Mouse (Mus musculus) cerebellum, adult 2 months (tissue): ENCODE results near the gene Krt75. TPM values are rescaled to one million over a fixed set of nuclear protein-coding genes. Genes with fewer than 3 reads are reported as not detected.
A peak's percentile ranks its signal among the peaks of the same experiment; 100 is the strongest.

Source experiments
- DNase-seq, 2 experiments: peaks; one replicate each; pipeline ENCODE4 v3.0.0; 2021
- H3K27ac ChIP-seq: fragments of 200-500 bp; 2 replicates; pipeline ENCODE4 v1.5.1; 2012; ENCODE audit warnings: low read length, control low read depth, inconsistent platforms; ENCODE audit not compliant: insufficient read depth
- H3K27me3 ChIP-seq: fragments of 200-500 bp; 2 replicates; pipeline ENCODE4 v1.6.1; 2012; ENCODE audit warnings: inconsistent platforms, mild to moderate bottlenecking, low read length, moderate library complexity; ENCODE audit not compliant: control insufficient read depth, insufficient read depth
- H3K4me1 ChIP-seq: fragments of 200-500 bp; 2 replicates; pipeline ENCODE4 v1.6.1; 2011; ENCODE audit warnings: low read length; ENCODE audit not compliant: control insufficient read depth, insufficient read depth
- H3K4me3 ChIP-seq: fragments of 200-500 bp; replicated peaks from 2 replicates; pipeline ENCODE3; 2011; ENCODE audit warnings: mild to moderate bottlenecking, low read depth, low read length, control low read depth; ENCODE audit not compliant: insufficient read depth
- CTCF ChIP-seq: fragments of 200-500 bp; IDR thresholded peaks from 2 replicates; pipeline ENCODE4 v1.5.1; 2011; ENCODE audit warnings: low read depth, mild to moderate bottlenecking, control low read depth, low read length, moderate library complexity, borderline replicate concordance; ENCODE audit not compliant: insufficient read depth
- POLR2A ChIP-seq: fragments of 200-500 bp; IDR thresholded peaks from 2 replicates; pipeline ENCODE4 v1.6.1; 2011; ENCODE audit warnings: low read length, control low read depth, borderline replicate concordance; ENCODE audit not compliant: insufficient read depth
- WGBS: fragments of 180-500 bp; shearing (Covaris S2); methylation state at CpG from one replicate; pipeline ENCODE4 v1.1.7; 2018; 5-methylcytosine and 5-hydroxymethylcytosine counted together
- polyA plus RNA-seq: library from polyadenylated mRNA; depleted of rRNA; stranded (reverse); fragments of >200 nt; gene quantifications from 2 replicates; pipeline ENCODE4 v1.2.3, GENCODE M21; 2012; rRNA removed

Gene Krt75
- polyA plus RNA-seq, result not detected in 2 replicates

DNA sequence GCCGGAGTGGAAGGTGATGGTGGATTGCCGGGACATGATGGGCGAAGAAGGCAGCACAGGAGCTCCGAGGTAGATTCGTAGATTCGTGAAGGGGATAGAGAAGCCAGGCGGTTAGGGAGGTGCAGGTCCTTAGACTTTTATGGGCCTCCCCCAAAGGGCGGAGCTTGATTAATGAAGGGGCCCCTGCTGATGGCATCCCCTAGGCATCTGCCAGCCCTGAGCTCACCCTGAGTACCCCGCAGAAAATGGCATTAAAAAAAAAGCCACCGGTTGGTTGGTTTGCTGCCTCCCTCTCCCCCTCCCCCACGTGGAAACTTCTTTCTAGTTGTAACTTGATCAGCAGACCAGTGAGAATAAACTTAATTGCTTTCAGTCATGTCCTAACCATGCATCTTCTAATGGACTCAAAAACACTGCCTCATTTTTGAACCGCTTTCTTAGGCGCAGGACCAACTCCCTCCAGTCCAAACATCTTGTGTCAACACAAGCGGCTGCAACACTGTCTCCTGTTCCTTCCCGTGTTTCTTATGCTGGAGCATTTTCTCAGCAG, at the start of gene Krt75:
TSS of gene Krt75 (minus strand) at position 109 of the 550 bp plus-strand sequence.
- WGBS, result 78% methylated on average over 15 of the region's 15 CpGs
- H3K4me1 ChIP-seq, result no peaks in the 10 kb centered on the region
- no peak within 1 kb of the TSS for H3K4me3 ChIP-seq
- no peak for DNase-seq
- H3K27me3 ChIP-seq, result no peaks in the 10 kb centered on the region; the same call in 1 of the 2 replicates
- no peak within 1 kb of the TSS for H3K27ac ChIP-seq
- TF ChIP-seq CTCF, result no peak
- TF ChIP-seq POLR2A, result no peak

DNA sequence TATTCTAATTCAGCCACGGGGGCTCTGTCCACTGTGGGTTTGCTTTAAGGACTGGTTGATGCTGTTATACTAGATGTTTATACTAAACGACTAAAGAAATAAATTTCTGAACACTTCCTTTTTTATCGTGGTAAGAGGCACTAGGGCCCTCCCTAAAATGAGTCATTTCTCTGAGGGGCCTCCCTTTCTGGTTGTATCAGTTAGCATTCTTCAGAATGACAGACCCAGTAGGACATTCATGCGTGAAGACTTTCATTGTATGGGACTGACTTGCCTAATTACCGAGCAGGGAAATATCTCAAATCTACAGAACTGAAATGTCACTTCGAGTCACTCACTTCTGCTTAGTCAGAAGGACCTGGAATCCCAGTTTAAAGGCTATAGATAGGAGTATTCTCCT, 25.4 kb upstream of the Krt75 start:
- WGBS, result 30% methylated on average over 6 of the region's 6 CpGs
- no peak overlapping the region for H3K27ac ChIP-seq
- TF ChIP-seq CTCF (no peak), POLR2A (no peak)
- H3K4me3 ChIP-seq, result no peak overlapping the region
- H3K27me3 ChIP-seq, result no peaks in the 10 kb centered on the region
- H3K4me1 ChIP-seq, result no peaks in the 10 kb centered on the region
- DNase-seq, result no peak

DNA sequence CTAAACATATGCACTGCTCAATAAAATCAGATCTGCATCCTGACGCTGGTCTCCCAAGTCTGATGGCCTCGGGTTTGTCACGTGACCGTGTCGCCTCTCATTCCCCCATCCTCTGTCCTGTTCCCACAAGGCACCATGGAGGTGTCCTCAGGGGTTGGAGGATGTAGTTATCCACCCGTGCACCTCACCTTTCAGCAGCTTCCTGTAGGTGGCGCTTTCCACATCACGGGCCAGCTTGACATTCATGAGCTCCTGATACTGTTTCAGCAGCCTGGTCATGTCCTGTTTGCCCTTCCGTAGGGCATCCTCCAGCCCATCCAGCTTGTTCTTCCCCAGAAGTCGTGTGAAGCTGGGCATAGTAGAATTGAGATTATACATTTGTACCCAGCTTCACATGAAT, 14.5 kb upstream of the Krt75 start:
- Histone ChIP-seq H3K27me3 (no peaks in the 10 kb centered on the region), H3K4me1 (no peaks in the 10 kb centered on the region), H3K4me3 (no peak overlapping the region), H3K27ac (no peak overlapping the region)
- DNase-seq, result no peak
- WGBS, result 73% methylated on average over 10 of the region's 10 CpGs
- TF ChIP-seq CTCF (no peak), POLR2A (no peak)

DNA sequence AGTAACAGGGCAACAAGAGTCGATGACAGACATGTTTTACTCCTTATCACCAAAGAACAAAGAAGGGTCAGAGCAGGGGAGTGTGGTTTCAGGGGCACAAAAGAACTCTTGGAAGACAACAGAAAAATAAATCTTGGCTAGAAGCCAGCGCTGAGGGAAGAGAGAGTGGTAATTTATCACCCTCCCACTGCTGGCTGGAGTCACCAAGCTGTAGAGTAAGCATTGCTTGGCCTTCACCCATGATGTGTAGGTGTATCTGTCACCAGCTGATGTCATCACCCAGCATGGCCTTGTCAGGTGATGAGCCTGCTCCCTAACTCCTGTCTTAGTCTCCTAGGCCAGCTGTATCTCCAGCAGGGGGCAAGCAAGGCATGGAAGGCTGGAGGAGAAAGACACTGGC, 10.8 kb upstream of the Krt75 start:
- WGBS, result 39% methylated on average over 2 of the region's 2 CpGs
- Histone ChIP-seq H3K27ac (no peak overlapping the region), H3K4me1 (no peaks in the 10 kb centered on the region), H3K27me3 (no peaks in the 10 kb centered on the region), H3K4me3 (no peak overlapping the region)
- TF ChIP-seq POLR2A (no peak), CTCF (no peak)
- DNase-seq, result no peak

DNA sequence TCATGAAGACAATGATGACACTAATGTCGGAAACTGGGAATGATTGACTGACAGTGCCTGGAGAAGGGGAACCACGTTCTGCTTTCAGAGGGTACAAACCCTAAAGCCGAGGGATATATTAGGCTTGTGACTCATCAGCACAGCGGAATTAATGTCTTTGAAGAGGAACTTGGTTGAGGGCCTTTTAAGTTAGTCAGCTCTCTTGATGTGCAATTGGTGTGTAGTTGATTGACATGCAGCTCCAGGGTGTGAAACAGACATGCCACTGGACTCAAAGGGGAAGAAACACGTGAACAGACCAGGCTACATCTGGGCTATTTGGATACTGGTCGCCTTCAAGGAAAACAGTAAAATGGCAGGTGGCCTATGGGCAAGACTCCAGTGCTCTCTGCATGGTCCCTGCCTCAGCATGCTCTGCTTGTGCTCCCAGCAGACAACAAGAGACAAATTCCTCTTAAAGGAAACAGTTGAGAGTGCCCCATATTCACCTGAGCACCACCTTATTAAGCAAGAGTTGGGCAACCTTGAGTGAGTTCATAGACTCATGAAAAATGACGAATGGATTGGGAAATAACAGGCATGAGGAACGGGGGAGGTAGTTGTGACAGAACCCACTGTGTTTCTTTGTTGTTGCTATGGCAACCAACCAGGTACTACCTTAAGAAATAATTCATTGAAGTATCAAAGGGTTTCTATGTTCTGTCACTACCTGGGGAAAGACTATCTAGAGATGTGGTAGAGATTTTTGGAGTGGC, 9.7 kb upstream of the Krt75 start:
- no peak overlapping the region for H3K27ac ChIP-seq
- TF ChIP-seq POLR2A, result no peak
- no peak for TF ChIP-seq CTCF
- DNase-seq, result no peak
- H3K27me3 ChIP-seq, result no peaks in the 10 kb centered on the region
- no peaks in the 10 kb centered on the region for H3K4me1 ChIP-seq
- no peak overlapping the region for H3K4me3 ChIP-seq
- WGBS, result 67% methylated on average over 8 of the region's 8 CpGs

DNA sequence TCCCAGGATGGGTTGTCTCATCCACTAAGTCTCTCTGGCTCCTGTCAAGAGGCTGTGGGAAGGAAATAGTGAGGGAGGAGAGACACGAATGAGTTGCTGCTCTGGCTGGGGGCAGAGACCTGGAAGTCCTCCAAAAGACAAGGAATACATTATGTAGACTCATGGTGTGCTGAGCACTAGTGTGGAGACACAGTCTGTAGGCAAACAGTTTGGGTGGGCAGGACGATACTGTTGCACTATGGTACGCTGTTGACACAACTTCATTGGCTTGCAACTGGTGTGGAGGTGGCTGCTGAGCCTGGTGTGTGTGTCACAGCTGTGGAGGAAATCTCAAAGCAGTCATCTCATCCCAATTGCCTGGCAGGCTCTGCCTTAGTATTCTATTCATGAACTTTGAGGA, 8.0 kb upstream of the Krt75 start:
- H3K27ac ChIP-seq, result no peak overlapping the region
- no peaks in the 10 kb centered on the region for H3K27me3 ChIP-seq
- no peaks in the 10 kb centered on the region for H3K4me1 ChIP-seq
- no peak overlapping the region for H3K4me3 ChIP-seq
- TF ChIP-seq POLR2A (no peak), CTCF (no peak)
- WGBS, result 57% methylated on average over 3 of the region's 3 CpGs
- no peak for DNase-seq

DNA sequence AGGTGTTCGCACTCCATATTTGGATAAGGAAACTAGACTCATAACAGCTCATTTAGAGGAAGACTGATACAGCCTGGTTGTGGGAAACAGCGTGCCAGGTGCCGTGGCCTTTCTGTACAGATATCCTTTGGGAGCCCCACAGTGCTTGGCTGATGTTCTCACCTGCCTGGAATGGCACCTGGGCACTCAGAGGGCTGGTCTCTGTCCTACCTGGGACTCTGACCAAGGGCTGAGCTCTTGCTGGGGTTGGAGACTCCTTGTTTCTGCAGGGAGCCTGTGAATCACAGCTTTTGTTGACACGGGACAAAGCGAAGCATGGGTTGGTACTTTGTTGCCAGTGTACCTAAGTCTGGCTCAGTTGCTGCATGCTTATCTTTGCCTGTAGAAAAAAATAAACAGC, 1.8 kb upstream of the Krt75 start:
- TF ChIP-seq POLR2A, result no peak
- TF ChIP-seq CTCF, result no peak
- WGBS, result 88% methylated on average over 5 of the region's 5 CpGs
- DNase-seq, result no peak
- no peaks in the 10 kb centered on the region; the same call in 1 of the 2 replicates for H3K27me3 ChIP-seq
- H3K4me3 ChIP-seq, result no peak overlapping the region
- H3K4me1 ChIP-seq, result no peaks in the 10 kb centered on the region
- H3K27ac ChIP-seq, result no peak overlapping the region

DNA sequence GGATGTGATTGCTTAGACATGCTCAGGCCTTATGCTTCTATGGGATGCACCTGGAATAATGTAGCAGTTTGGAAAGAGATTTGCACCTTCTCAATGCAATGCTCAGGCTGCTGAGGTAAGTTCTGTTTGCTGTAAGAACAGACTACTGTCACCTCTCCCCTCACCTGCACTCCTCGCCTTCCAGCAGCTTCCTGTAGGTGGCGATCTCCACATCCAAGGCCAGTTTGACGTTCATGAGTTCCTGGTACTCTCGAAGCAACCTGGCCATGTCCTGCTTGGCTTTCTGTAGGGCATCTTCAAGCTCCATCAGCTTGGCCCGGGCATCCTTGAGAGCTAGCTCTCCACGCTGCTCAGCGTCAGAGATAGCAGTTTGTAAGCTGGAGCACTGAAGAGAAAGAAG, 5.9 kb downstream of the Krt75 start:
- Histone ChIP-seq H3K27me3 (no peaks in the 10 kb centered on the region), H3K4me3 (no peak overlapping the region), H3K27ac (no peak overlapping the region), H3K4me1 (no peaks in the 10 kb centered on the region)
- 49% methylated on average over 7 of the region's 7 CpGs for WGBS
- DNase-seq, result no peak
- TF ChIP-seq CTCF (peak; percentile 26; the same call in 1 of the 2 replicates), POLR2A (no peak)
